Mouse (Mus musculus): ENCODE measurements around the gene Trem3.

Gene Trem3

GRCm38 (mm10) chr17:48247221-48247928 lies at the start of gene Trem3:
Trem3 (plus strand) TSS chr17:48247777.
- DNase-seq: no peak

GRCm38 (mm10) chr17:48203086-48203485 lies 44.5 kb upstream of the Trem3 start:
- no peak for DNase-seq

- DNase-seq: no peak
Observed at GRCm38 (mm10) chr17:48212596-48212995, 35.0 kb upstream of the Trem3 start.

GRCm38 (mm10) chr17:48213511-48213910 lies 34.1 kb upstream of the Trem3 start:
- DNase-seq: no peak

- no peak for DNase-seq
Observed at GRCm38 (mm10) chr17:48215429-48215828, 32.1 kb upstream of the Trem3 start.

- no peak for DNase-seq
Observed at GRCm38 (mm10) chr17:48230680-48231079, 16.9 kb upstream of the Trem3 start.

GRCm38 (mm10) chr17:48232518-48232917 lies 15.1 kb upstream of the Trem3 start, which contains the start of gene Trem1:
Trem1 (plus strand) TSS chr17:48232768.
- DNase-seq: no peak

- DNase-seq: no peak
Observed at GRCm38 (mm10) chr17:48233789-48234188, 13.8 kb upstream of the Trem3 start.

- no peak for DNase-seq
Observed at GRCm38 (mm10) chr17:48234550-48234949, 13.0 kb upstream of the Trem3 start.

GRCm38 (mm10) chr17:48235773-48236370 lies 11.7 kb upstream of the Trem3 start:
- DNase-seq: no peak

GRCm38 (mm10) chr17:48237621-48238020 lies 10.0 kb upstream of the Trem3 start:
- DNase-seq: no peak

GRCm38 (mm10) chr17:48249039-48249438 lies 1.5 kb downstream of the Trem3 start:
- DNase-seq: no peak

GRCm38 (mm10) chr17:48249501-48249900 lies 1.9 kb downstream of the Trem3 start:
- no peak for DNase-seq

- no peak for DNase-seq
Observed at GRCm38 (mm10) chr17:48250631-48251030, 3.1 kb downstream of the Trem3 start.

GRCm38 (mm10) chr17:48256575-48256974 lies 9.0 kb downstream of the Trem3 start:
- DNase-seq: no peak

- no peak for DNase-seq
Observed at GRCm38 (mm10) chr17:48261868-48262267, 14.3 kb downstream of the Trem3 start.

GRCm38 (mm10) chr17:48263741-48264362 lies 16.3 kb downstream of the Trem3 start, which contains the start of gene Treml4:
Treml4 (plus strand) TSS chr17:48264295.
- DNase-seq: no peak

GRCm38 (mm10) chr17:48264662-48265061 lies 17.1 kb downstream of the Trem3 start:
- DNase-seq: no peak

GRCm38 (mm10) chr17:48266138-48266537 lies 18.6 kb downstream of the Trem3 start:
- DNase-seq: no peak

- DNase-seq: no peak
Observed at GRCm38 (mm10) chr17:48266610-48267304, 19.2 kb downstream of the Trem3 start.

GRCm38 (mm10) chr17:48267591-48267990 lies 20.0 kb downstream of the Trem3 start:
- DNase-seq: no peak

GRCm38 (mm10) chr17:48268276-48268675 lies 20.7 kb downstream of the Trem3 start:
- no peak for DNase-seq

GRCm38 (mm10) chr17:48269833-48270232 lies 22.3 kb downstream of the Trem3 start:
- DNase-seq: no peak
